Comparison of ENCODE assay signal across 18 mouse cellular contexts in the genomic region with DNA sequence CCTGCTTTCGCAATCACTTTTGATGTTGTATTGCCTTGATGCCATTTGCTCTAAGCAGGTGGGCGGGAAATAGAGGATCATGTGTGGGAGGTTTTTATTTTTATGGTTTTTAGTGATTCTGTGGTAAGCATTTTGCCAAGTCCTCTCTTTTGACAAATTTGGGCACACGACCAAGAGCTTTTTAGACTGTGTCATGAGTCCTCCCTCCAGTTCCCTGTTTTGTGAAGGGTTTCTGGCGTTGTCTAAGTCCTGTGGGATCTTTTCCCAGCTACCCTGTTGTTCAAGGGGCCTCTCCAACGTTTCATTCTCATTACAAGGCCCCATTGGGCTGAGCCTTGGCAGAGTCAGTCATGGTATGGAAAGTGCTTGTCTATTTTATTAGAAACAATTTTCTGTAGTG.
DNase-seq lines count a peak whose midpoint lies in the region; ATAC-seq lines count a peak whose summit lies in the region.
"Had no signal": no experiment of that assay in that cellular context is flagged by ENCODE, and none has a peak within 500 bp of the region (broad histone marks: within the 10 kb centered on the region; RNA-seq: fewer than 3 reads in every experiment).

No protein-coding gene starts in this region.

- no peak overlapping the region for H3K9ac ChIP-seq in midbrain, embryonic 14.5 days (replicated peaks; ENCODE audit: low read length)
- H3K9ac ChIP-seq: embryonic facial prominence, embryonic 13.5 days; heart, embryonic 12.5 days; lung, embryonic 15.5 days; neural tube, embryonic 12.5 days had no signal

- WGBS in midbrain, embryonic 14.5 days = 75% methylated on average over 5 of the region's 5 CpGs
- 75% methylated on average over 5 of the region's 5 CpGs for WGBS in midbrain, embryonic 10.5 days

- peak; percentile 20 to 32 for DNase-seq in frontal cortex, adult 2 months (ENCODE audit: extremely low spot score in 1 of 2, low spot score in 1 of 2)
- no peak for DNase-seq in frontal cortex, postnatal 14 days (ENCODE audit: low spot score in 2 of 2)
- peak; percentile 14 for DNase-seq in midbrain, embryonic 14.5 days
- DNase-seq in midbrain, embryonic 10.5 days (ENCODE audit: low spot score) = no peak
- DNase-seq in brain, adult 2 months (ENCODE audit: low read depth, low spot score) = peak; percentile 70
- peak; percentile 9 to 33 for DNase-seq in layer of hippocampus, postnatal 36 days
- DNase-seq in cerebellum, adult 8-10 months = no peak
- DNase-seq: heart, postnatal 36 days; thymus, postnatal 14 days had no signal

- no peak overlapping the region for H3K4me2 ChIP-seq in midbrain, embryonic 14.5 days (ENCODE audit: low read length)
- H3K4me2 ChIP-seq: embryonic facial prominence, embryonic 13.5 days; heart, embryonic 12.5 days; liver, embryonic 11.5 days; lung, embryonic 15.5 days; neural tube, embryonic 12.5 days had no signal

- H3K4me3 ChIP-seq in midbrain, embryonic 14.5 days (replicated peaks; ENCODE audit: low read depth, low read length) = no peak overlapping the region
- no peak overlapping the region for H3K4me3 ChIP-seq in midbrain, embryonic 10.5 days
- H3K4me3 ChIP-seq: embryonic facial prominence, embryonic 13.5 days; heart, embryonic 12.5 days; lung, embryonic 15.5 days; neural tube, embryonic 12.5 days had no signal

- H3K4me1 ChIP-seq in midbrain, embryonic 14.5 days (ENCODE audit: control insufficient read depth, insufficient read depth, low read length) = no peaks in the 10 kb centered on the region
- no peaks in the 10 kb centered on the region for H3K4me1 ChIP-seq in midbrain, embryonic 10.5 days
- H3K4me1 ChIP-seq: embryonic facial prominence, embryonic 13.5 days; heart, embryonic 12.5 days; lung, embryonic 15.5 days had no signal

- no peaks in the 10 kb centered on the region for H3K36me3 ChIP-seq in midbrain, embryonic 14.5 days (ENCODE audit: control insufficient read depth, insufficient read depth, low read length)
- no peaks in the 10 kb centered on the region for H3K36me3 ChIP-seq in midbrain, embryonic 10.5 days
- H3K36me3 ChIP-seq: embryonic facial prominence, embryonic 13.5 days; G1E; heart, embryonic 12.5 days; lung, embryonic 15.5 days; neural tube, embryonic 12.5 days had no signal

- no peak for ATAC-seq in midbrain, embryonic 14.5 days (ENCODE audit: low FRiP score, low TSS enrichment)
- no peak for ATAC-seq in inflammation-experienced regulatory T-cells, adult 6 months
- ATAC-seq: intestine, postnatal 0 days had no signal

- no peak overlapping the region for H3K27ac ChIP-seq in midbrain, embryonic 14.5 days (replicated peaks; ENCODE audit: low read depth, low read length)
- H3K27ac ChIP-seq in midbrain, embryonic 10.5 days (replicated peaks) = no peak overlapping the region
- H3K27ac ChIP-seq: embryonic facial prominence, embryonic 13.5 days; kidney, postnatal 0 days; lung, embryonic 15.5 days; neural tube, embryonic 12.5 days had no signal

- H3K27me3 ChIP-seq in midbrain, embryonic 14.5 days (ENCODE audit: control insufficient read depth, insufficient read depth, low read length) = no peaks in the 10 kb centered on the region
- H3K27me3 ChIP-seq in midbrain, embryonic 10.5 days (ENCODE audit: low read depth, poor library complexity, severe bottlenecking) = no peaks in the 10 kb centered on the region
- H3K27me3 ChIP-seq: embryonic facial prominence, embryonic 13.5 days; heart, embryonic 12.5 days; lung, embryonic 15.5 days; neural tube, embryonic 12.5 days had no signal

- no peaks in the 10 kb centered on the region for H3K9me3 ChIP-seq in midbrain, embryonic 14.5 days (ENCODE audit: control insufficient read depth, low read length)
- H3K9me3 ChIP-seq in midbrain, embryonic 10.5 days (replicated peaks) = no peaks in the 10 kb centered on the region
- H3K9me3 ChIP-seq: embryonic facial prominence, embryonic 13.5 days; heart, embryonic 12.5 days; lung, embryonic 15.5 days; neural tube, embryonic 12.5 days had no signal

Comparison
In these comparisons a context has a peak if more than half of its experiments do, and no peak if none do; other contexts are left out.
1. DNase-seq: peak in frontal cortex, adult 2 months (2 of 2), midbrain, embryonic 14.5 days (single experiment), brain, adult 2 months (single experiment) and layer of hippocampus, postnatal 36 days (2 of 2); none in frontal cortex, postnatal 14 days (0 of 2), midbrain, embryonic 10.5 days (single experiment) and cerebellum, adult 8-10 months (single experiment).